Mouse (Mus musculus) heart, adult 10 weeks (tissue): ENCODE results near the gene Gigyf2. TPM values are rescaled to one million over a fixed set of nuclear protein-coding genes. Genes with fewer than 3 reads are reported as not detected.

Experiments used
- polyA plus RNA-seq: library from polyadenylated mRNA; stranded (reverse); fragments of 350-450 nt; fragmentation: Illumina TruSeq; extraction: RNeasy Lipid Tissue Mini Kit (QIAGEN cat#74804); gene quantifications from one replicate; pipeline ENCODE4 v1.2.3, GENCODE M21; 2014; ENCODE audit warnings: low read depth, low replicate concordance

The Gigyf2 gene
- polyA plus RNA-seq = 28.0 TPM

GRCm38 (mm10) chr1:87326742-87327163 lies at the start of gene Gigyf2:
TSS of gene Gigyf2 (plus strand) at chr1:87326998.

GRCm38 (mm10) chr1:87394594-87394993 lies 67.8 kb downstream of the Gigyf2 start, which contains the start of gene Kcnj13:
TSS of gene Kcnj13 (minus strand) at chr1:87394729.

GRCm38 (mm10) chr1:87469971-87470370 lies 143.2 kb downstream of the Gigyf2 start, which contains the start of gene Snorc:
TSS of gene Snorc (plus strand) at chr1:87470271.

Other genes with a start within 250 kb of the Gigyf2 start
- not detected for gene Alppl2, start 237.1 kb upstream of the Gigyf2 start, polyA plus RNA-seq
- 0.31 TPM for gene Alpi, start 225.4 kb upstream of the Gigyf2 start, polyA plus RNA-seq
- gene Akp3, start 202.0 kb upstream of the Gigyf2 start, polyA plus RNA-seq = not detected
- 0.21 TPM for gene Ecel1, start 170.5 kb upstream of the Gigyf2 start, polyA plus RNA-seq
- not detected for gene Prss56, start 143.7 kb upstream of the Gigyf2 start, polyA plus RNA-seq
- not detected for gene Chrnd, start 136.4 kb upstream of the Gigyf2 start, polyA plus RNA-seq
- gene Chrng, start 122.3 kb upstream of the Gigyf2 start, polyA plus RNA-seq = not detected
- 43.8 TPM for gene Eif4e2, start 113.1 kb upstream of the Gigyf2 start, polyA plus RNA-seq
- gene Efhd1, start 62.6 kb upstream of the Gigyf2 start, polyA plus RNA-seq = 4.1 TPM
- gene Kcnj13, start 67.7 kb downstream of the Gigyf2 start, polyA plus RNA-seq = not detected
- gene Snorc, start 143.3 kb downstream of the Gigyf2 start, polyA plus RNA-seq = not detected
- 0.29 TPM for gene Neu2, start 182.9 kb downstream of the Gigyf2 start, polyA plus RNA-seq
- gene Ngef, start 246.9 kb downstream of the Gigyf2 start, polyA plus RNA-seq = 1.0 TPM